Mouse (Mus musculus) hindbrain, embryonic 16.5 days (tissue): ENCODE data around the gene Rcsd1. TPM values are rescaled to one million over a fixed set of nuclear protein-coding genes. Genes with fewer than 3 reads are reported as not detected.
"Not testable (repeated sequence)": the region's sequence is repeated elsewhere in the genome, so short reads cannot be mapped to it uniquely, and the experiment has no call there.

ENCODE experiments used
- ATAC-seq: fragments of 200-750 bp; cut with Nextera tagmentation; 2 replicates; pipeline ENCODE4 v1.8.0; 2017; ENCODE audit warnings: moderate TSS enrichment, moderate library complexity
- H3K27ac ChIP-seq: fragments of 300-500 bp; sonication (generic); 2 replicates; pipeline ENCODE4 v1.5.1; 2014; ENCODE audit warnings: low read depth, mild to moderate bottlenecking, control low read depth, low read length, moderate library complexity
- H3K27me3 ChIP-seq: fragments of 300-500 bp; sonication (generic); replicated peaks from 2 replicates; pipeline ENCODE4 v1.6.1; 2014; ENCODE audit warnings: low read length; ENCODE audit not compliant: control insufficient read depth, insufficient read depth
- H3K36me3 ChIP-seq: fragments of 300-500 bp; sonication (generic); 2 replicates; pipeline ENCODE4 v1.6.1; 2014; ENCODE audit warnings: mild to moderate bottlenecking, low read length, moderate library complexity, mixed read lengths; ENCODE audit not compliant: control insufficient read depth, insufficient read depth
- H3K4me1 ChIP-seq: fragments of 300-500 bp; sonication (generic); 2 replicates; pipeline ENCODE4 v1.6.1; 2014; ENCODE audit warnings: low read depth, low read length; ENCODE audit not compliant: control insufficient read depth, insufficient read depth
- H3K4me2 ChIP-seq: fragments of 300-500 bp; sonication (generic); 2 replicates; pipeline ENCODE4 v1.6.1; 2014; ENCODE audit warnings: mild to moderate bottlenecking, low read length, control low read depth, moderate library complexity
- H3K4me3 ChIP-seq: fragments of 300-500 bp; sonication (generic); 2 replicates; pipeline ENCODE4 v1.5.1; 2014; ENCODE audit warnings: mild to moderate bottlenecking, low read length, control low read depth, moderate library complexity
- H3K9ac ChIP-seq: fragments of 300-500 bp; sonication (generic); 2 replicates; pipeline ENCODE4 v1.6.1; 2014; ENCODE audit warnings: low read depth, mild to moderate bottlenecking, control low read depth, low read length, moderate library complexity
- H3K9me3 ChIP-seq: fragments of 300-500 bp; sonication (generic); 2 replicates; pipeline ENCODE4 v1.6.1; 2014; ENCODE audit warnings: mild to moderate bottlenecking, low read length, moderate library complexity; ENCODE audit not compliant: control insufficient read depth
- WGBS: fragments of 180-500 bp; shearing (Covaris S2); extraction: QIAGEN DNeasy Blood & Tissue Kit; methylation state at CpG from one replicate; pipeline ENCODE4 v1.1.7; 2014; 5-methylcytosine and 5-hydroxymethylcytosine counted together
- polyA plus RNA-seq: library from polyadenylated mRNA; unstranded; fragments of >200 nt; fragmentation: Nextera tagmentation; extraction: Ambion mirVana; gene quantifications from 2 replicates; pipeline ENCODE4 v1.2.1, GENCODE M21; 2015

Rcsd1 gene
- polyA plus RNA-seq, 1 experiment from 2014 or later, result 9.5 TPM

- Histone ChIP-seq H3K27ac (no peak overlapping the region), H3K9ac (no peak overlapping the region), H3K9me3 (no peaks in the 10 kb centered on the region), H3K4me3 (no peak overlapping the region), H3K36me3 (no peaks in the 10 kb centered on the region), H3K4me1 (no peaks in the 10 kb centered on the region), H3K4me2 (no peak overlapping the region), H3K27me3 (no peaks in the 10 kb centered on the region)
- 90% methylated on average over 2 of the region's 2 CpGs for WGBS
- ATAC-seq, result no peak
Observed at GRCm38 (mm10) chr1:165687861-165688260, 21.7 kb downstream of the Rcsd1 start.

DNA sequence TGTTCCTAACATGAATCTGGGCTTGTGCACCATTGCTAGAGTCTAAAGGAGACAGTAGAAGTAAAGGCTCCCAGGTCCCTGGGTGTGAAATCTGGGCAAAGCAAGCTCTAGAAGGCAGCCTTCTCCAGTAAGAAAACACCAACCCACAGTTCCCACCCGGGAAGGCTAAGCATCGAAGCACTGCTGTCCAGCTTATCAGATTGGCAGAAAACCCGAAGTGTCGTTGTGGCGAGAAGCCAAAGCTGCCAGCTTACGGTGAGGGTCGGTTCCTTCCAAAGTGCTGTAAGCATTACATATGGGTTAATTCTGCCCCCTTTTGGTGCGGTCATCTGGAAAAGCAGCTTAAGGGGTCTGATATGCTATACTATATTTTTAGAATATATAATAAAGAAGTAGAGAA lies 22.6 kb downstream of the Rcsd1 start:
- no peak overlapping the region for H3K27ac ChIP-seq
- H3K4me1 ChIP-seq, result no peaks in the 10 kb centered on the region
- no peaks in the 10 kb centered on the region for H3K27me3 ChIP-seq
- WGBS, result 53% methylated on average over 8 of the region's 8 CpGs
- H3K4me3 ChIP-seq, result no peak overlapping the region
- H3K9me3 ChIP-seq, result no peaks in the 10 kb centered on the region
- H3K9ac ChIP-seq, result no peak overlapping the region
- no peaks in the 10 kb centered on the region for H3K36me3 ChIP-seq
- no peak overlapping the region for H3K4me2 ChIP-seq
- ATAC-seq, result no peak

DNA sequence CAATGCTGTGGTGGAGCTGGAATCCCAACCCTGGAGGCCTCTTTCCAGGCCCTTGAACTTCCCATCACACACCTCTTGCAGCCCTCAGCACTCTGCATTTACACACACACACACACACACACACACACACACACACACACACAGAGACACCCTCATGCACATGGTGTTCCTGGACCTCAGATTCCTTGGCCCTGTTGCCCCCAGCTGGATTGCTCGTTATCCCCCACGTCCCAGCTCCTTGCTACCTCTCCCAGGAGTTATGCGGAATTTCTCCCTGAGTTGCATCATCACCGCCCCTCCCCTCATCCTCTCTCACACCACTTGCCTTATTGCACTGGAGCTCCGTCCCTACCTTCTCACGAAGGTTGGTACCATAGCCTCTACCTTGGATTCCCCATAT lies 23.2 kb downstream of the Rcsd1 start:
- no peaks in the 10 kb centered on the region for H3K27me3 ChIP-seq
- H3K9ac ChIP-seq, result no peak overlapping the region
- ATAC-seq, result no peak
- no peak overlapping the region for H3K27ac ChIP-seq
- H3K4me2 ChIP-seq, result no peak overlapping the region
- WGBS, result 68% methylated on average over 6 of the region's 6 CpGs
- no peaks in the 10 kb centered on the region for H3K9me3 ChIP-seq
- H3K4me1 ChIP-seq, result no peaks in the 10 kb centered on the region
- H3K36me3 ChIP-seq, result no peaks in the 10 kb centered on the region
- no peak overlapping the region for H3K4me3 ChIP-seq

GRCm38 (mm10) chr1:165684261-165685203 lies 25.0 kb downstream of the Rcsd1 start:
- 60% methylated on average over 15 of the region's 15 CpGs for WGBS
- Histone ChIP-seq H3K36me3 (no peaks in the 10 kb centered on the region), H3K4me3 (no peak overlapping the region), H3K27me3 (no peaks in the 10 kb centered on the region), H3K4me2 (no peak overlapping the region), H3K27ac (no peak overlapping the region), H3K9me3 (no peaks in the 10 kb centered on the region), H3K4me1 (no peaks in the 10 kb centered on the region), H3K9ac (no peak overlapping the region)
- ATAC-seq, result no peak

DNA sequence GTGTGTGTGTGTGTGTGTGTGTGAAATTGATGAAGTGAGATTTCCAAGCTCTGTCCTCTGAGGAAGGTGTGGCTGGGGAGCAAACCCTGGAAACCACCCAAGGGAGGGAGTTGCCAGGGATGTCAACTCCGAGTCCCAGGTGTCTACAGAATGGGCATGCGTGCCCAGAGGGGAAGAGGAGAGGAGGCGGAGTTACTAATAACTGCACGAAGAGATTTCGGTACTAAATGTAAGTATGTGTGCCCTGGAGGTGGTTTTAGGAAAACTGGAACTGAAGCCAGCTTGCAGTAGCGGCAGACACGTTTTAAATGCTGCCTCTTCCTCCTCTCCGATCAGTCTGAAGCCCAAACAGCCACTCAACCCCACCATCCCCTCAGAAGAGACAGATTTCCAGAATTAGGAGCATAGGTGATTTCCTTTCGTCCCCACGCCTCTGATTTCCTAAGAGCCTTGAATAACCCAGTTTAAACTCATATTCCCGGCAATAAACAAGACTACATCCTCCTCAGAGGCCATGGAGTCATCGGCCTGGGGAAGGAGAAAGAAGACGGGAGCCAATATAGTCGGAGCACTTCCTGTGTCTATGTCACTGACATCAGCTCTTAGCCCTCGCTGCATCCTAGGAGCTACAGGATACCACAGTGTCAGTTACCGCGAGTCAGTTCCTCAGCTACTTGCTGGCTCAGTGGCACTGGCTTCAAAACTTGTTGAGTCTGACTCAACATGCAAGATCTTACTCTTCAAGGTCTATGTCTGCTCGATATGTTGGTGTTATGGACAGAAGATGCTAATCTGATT lies 27.3 kb downstream of the Rcsd1 start:
- no peaks in the 10 kb centered on the region for H3K36me3 ChIP-seq
- ATAC-seq, result no peak
- H3K9ac ChIP-seq, result no peak overlapping the region
- no peak overlapping the region for H3K4me2 ChIP-seq
- no peak overlapping the region for H3K4me3 ChIP-seq
- 81% methylated on average over 18 of the region's 18 CpGs for WGBS
- H3K4me1 ChIP-seq, result no peaks in the 10 kb centered on the region
- no peaks in the 10 kb centered on the region for H3K27me3 ChIP-seq
- no peak overlapping the region for H3K27ac ChIP-seq
- no peaks in the 10 kb centered on the region for H3K9me3 ChIP-seq

GRCm38 (mm10) chr1:165681045-165681794 lies 28.3 kb downstream of the Rcsd1 start:
- Histone ChIP-seq H3K4me2 (no peak overlapping the region), H3K9me3 (no peaks in the 10 kb centered on the region), H3K36me3 (no peaks in the 10 kb centered on the region), H3K9ac (no peak overlapping the region), H3K27me3 (no peaks in the 10 kb centered on the region), H3K4me1 (no peaks in the 10 kb centered on the region), H3K4me3 (no peak overlapping the region), H3K27ac (no peak overlapping the region)
- 68% methylated on average over 13 of the region's 13 CpGs for WGBS
- no peak for ATAC-seq

DNA sequence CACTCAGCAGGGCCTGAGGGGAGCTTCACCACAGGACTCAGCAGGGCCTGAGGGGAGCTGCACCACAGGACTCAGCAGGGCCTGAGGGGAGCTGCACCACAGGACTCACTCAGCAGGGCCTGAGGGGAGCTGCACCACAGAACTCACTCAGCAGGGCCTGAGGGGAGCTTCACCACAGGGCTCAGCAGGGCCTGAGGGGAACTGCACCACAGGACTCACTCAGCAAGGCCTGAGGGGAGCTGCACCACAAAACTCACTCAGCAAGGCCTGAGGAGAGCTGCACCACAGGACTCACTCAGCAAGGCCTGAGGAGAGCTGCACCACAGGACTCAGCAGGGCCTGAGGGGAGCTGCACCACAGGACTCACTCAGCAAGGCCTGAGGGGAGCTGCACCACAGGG lies 29.5 kb downstream of the Rcsd1 start:
- not testable (repeated sequence) for ATAC-seq, H3K9me3 ChIP-seq, H3K4me3 ChIP-seq, H3K4me2 ChIP-seq, H3K9ac ChIP-seq, H3K27me3 ChIP-seq, H3K4me1 ChIP-seq, H3K27ac ChIP-seq, H3K36me3 ChIP-seq

DNA sequence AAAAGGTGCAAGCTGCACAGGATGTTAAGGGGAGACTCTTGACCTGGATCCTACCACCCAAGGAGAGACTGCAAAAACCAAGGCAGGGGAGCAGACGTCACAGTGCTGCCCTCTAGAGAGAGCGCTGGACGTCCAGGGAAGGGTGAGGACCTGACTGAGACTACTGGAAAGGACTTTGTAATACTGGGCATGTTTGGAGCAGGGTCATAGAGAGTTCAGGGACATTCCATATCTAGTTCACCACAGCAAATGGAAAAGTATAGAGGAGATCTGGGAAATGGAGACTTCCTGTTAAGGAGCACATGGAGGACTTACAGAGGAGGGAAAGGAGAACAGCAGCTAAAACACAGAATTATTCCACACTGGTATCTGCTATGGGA lies 29.9 kb downstream of the Rcsd1 start:
- 38% methylated on average over 3 of the region's 3 CpGs for WGBS
- no peak overlapping the region for H3K4me2 ChIP-seq
- no peaks in the 10 kb centered on the region for H3K27me3 ChIP-seq
- no peak overlapping the region for H3K9ac ChIP-seq
- ATAC-seq, result no peak
- no peak overlapping the region for H3K4me3 ChIP-seq
- H3K36me3 ChIP-seq, result no peaks in the 10 kb centered on the region
- H3K27ac ChIP-seq, result no peak overlapping the region
- H3K4me1 ChIP-seq, result no peaks in the 10 kb centered on the region
- no peaks in the 10 kb centered on the region for H3K9me3 ChIP-seq
